Mouse (Mus musculus): ENCODE measurements at regions not wholly inside any gene's neighbourhood (a gene's known extent, or its start where the extent isn't known, plus 50 kb on each side); places are given as distances from the start of the nearest gene placed in this dataset.

GRCm38 (mm10) chr3:19458386-19458785 lies 170.1 kb downstream of the 1700064H15Rik start:
- no peak for DNase-seq (ENCODE audit: low read depth, low spot score)

GRCm38 (mm10) chr3:19457431-19457830 lies 171.0 kb downstream of the 1700064H15Rik start:
- no peak for DNase-seq (ENCODE audit: low read depth, low spot score)

GRCm38 (mm10) chr3:19455838-19456448 lies 172.5 kb downstream of the 1700064H15Rik start:
- DNase-seq (ENCODE audit: low read depth, low spot score): no peak

- DNase-seq (ENCODE audit: low read depth, low spot score): peak; percentile 68
These were observed 177.5 kb downstream of the 1700064H15Rik start for GRCm38 (mm10) chr3:19451022-19451421.

- peak; percentile 45 for DNase-seq (ENCODE audit: low read depth, low spot score)
These were observed 179.5 kb downstream of the 1700064H15Rik start for GRCm38 (mm10) chr3:19448931-19449330.

- DNase-seq (ENCODE audit: low read depth, low spot score): no peak
These were observed 180.3 kb downstream of the 1700064H15Rik start for GRCm38 (mm10) chr3:19448192-19448591.

- DNase-seq (ENCODE audit: low read depth, low spot score): no peak
These were observed 180.7 kb downstream of the 1700064H15Rik start for GRCm38 (mm10) chr3:19447733-19448132.

GRCm38 (mm10) chr3:19444914-19445313 lies 183.6 kb downstream of the 1700064H15Rik start:
- no peak for DNase-seq (ENCODE audit: low read depth, low spot score)

GRCm38 (mm10) chr3:19441827-19442226 lies 186.7 kb downstream of the 1700064H15Rik start:
- no peak for DNase-seq (ENCODE audit: low read depth, low spot score)

GRCm38 (mm10) chr3:19430159-19430558 lies 198.3 kb downstream of the 1700064H15Rik start:
- no peak for DNase-seq (ENCODE audit: low read depth, low spot score)

GRCm38 (mm10) chr3:19429422-19430076 lies 198.9 kb downstream of the 1700064H15Rik start:
- no peak for DNase-seq (ENCODE audit: low read depth, low spot score)

GRCm38 (mm10) chr3:19429010-19429409 lies 199.5 kb downstream of the 1700064H15Rik start:
- DNase-seq (ENCODE audit: low read depth, low spot score): no peak

- DNase-seq (ENCODE audit: low read depth, low spot score): no peak
These were observed 202.3 kb downstream of the 1700064H15Rik start for GRCm38 (mm10) chr3:19426130-19426556.

GRCm38 (mm10) chr3:19425322-19425721 lies 203.2 kb downstream of the 1700064H15Rik start:
- DNase-seq (ENCODE audit: low read depth, low spot score): no peak

GRCm38 (mm10) chr3:19424384-19424783 lies 204.1 kb downstream of the 1700064H15Rik start:
- no peak for DNase-seq (ENCODE audit: low read depth, low spot score)

- DNase-seq (ENCODE audit: low read depth, low spot score): no peak
These were observed 207.0 kb downstream of the 1700064H15Rik start for GRCm38 (mm10) chr3:19421430-19421944.

GRCm38 (mm10) chr3:19420912-19421311 lies 207.6 kb downstream of the 1700064H15Rik start:
- no peak for DNase-seq (ENCODE audit: low read depth, low spot score)

- DNase-seq (ENCODE audit: low read depth, low spot score): no peak
These were observed 217.4 kb downstream of the 1700064H15Rik start for GRCm38 (mm10) chr3:19410938-19411515.

GRCm38 (mm10) chr3:19408283-19408682 lies 220.2 kb downstream of the 1700064H15Rik start:
- no peak for DNase-seq (ENCODE audit: low read depth, low spot score)

- no peak for DNase-seq (ENCODE audit: low read depth, low spot score)
These were observed 220.8 kb downstream of the 1700064H15Rik start for GRCm38 (mm10) chr3:19407591-19408090.

GRCm38 (mm10) chr3:19406351-19407151 lies 221.9 kb downstream of the 1700064H15Rik start:
- no peak for DNase-seq (ENCODE audit: low read depth, low spot score)

- peak; percentile 4 for DNase-seq (ENCODE audit: low read depth, low spot score)
These were observed 242.8 kb downstream of the 1700064H15Rik start for GRCm38 (mm10) chr3:19385675-19386074.
